Mouse (Mus musculus): ENCODE data around the gene Kif2c. TPM values are rescaled to one million over a fixed set of nuclear protein-coding genes. Genes with fewer than 3 reads are reported as not detected.
A peak's percentile ranks its signal among the peaks of the same experiment; 100 is the strongest.
"Not testable (repeated sequence)": the region's sequence is repeated elsewhere in the genome, so short reads cannot be mapped to it uniquely, and the experiment has no call there.

Kif2c gene
- total RNA-seq, 2 experiments from 2014 or later = 0.31 to 0.34 TPM

GRCm38 (mm10) chr4:117189856-117190543 is 7.6 kb upstream of the Kif2c start:
- intact Hi-C loops (cut with DNase I) = no loop called here
- DNase-seq (ENCODE audit: low spot score) = no peak

- intact Hi-C loops (cut with DNase I) = no loop called here
- DNase-seq (ENCODE audit: low spot score) = peak; percentile 66
These were observed 7.0 kb upstream of the Kif2c start for GRCm38 (mm10) chr4:117189382-117189855.

GRCm38 (mm10) chr4:117188969-117189368 is 6.5 kb upstream of the Kif2c start:
- DNase-seq (ENCODE audit: low spot score) = no peak
- intact Hi-C loops (cut with DNase I) = no loop called here

GRCm38 (mm10) chr4:117182759-117183096 is 289 bp upstream of the Kif2c start:
- DNase-seq (ENCODE audit: low spot score) = not testable (repeated sequence)
- intact Hi-C loops (cut with DNase I) = loop anchor here (2.0 kb wide), 1 partner anchor 28 kb away; no protein-coding TSS in a partner anchor

GRCm38 (mm10) chr4:117169936-117170335 is 12.5 kb downstream of the Kif2c start:
- no peak for DNase-seq (ENCODE audit: low spot score)
- intact Hi-C loops (cut with DNase I) = no loop called here

- intact Hi-C loops (cut with DNase I) = no loop called here
- no peak for DNase-seq (ENCODE audit: low spot score)
These were observed 21.3 kb downstream of the Kif2c start for GRCm38 (mm10) chr4:117161183-117161582.

GRCm38 (mm10) chr4:117159666-117160065 is 22.8 kb downstream of the Kif2c start:
- no peak for DNase-seq (ENCODE audit: low spot score)
- intact Hi-C loops (cut with DNase I) = no loop called here

- no peak for DNase-seq (ENCODE audit: low spot score)
- intact Hi-C loops (cut with DNase I) = no loop called here
These were observed 26.1 kb downstream of the Kif2c start for GRCm38 (mm10) chr4:117156372-117156771.

GRCm38 (mm10) chr4:117155792-117156355 is 26.6 kb downstream of the Kif2c start, which contains the start of gene Rps8:
Gene Rps8, minus strand, starts transcription at chr4:117156243.
- intact Hi-C loops (cut with DNase I) = loop anchor here (2.0 kb wide), 1 partner anchor 27 kb away; the partner anchor contains the start of gene Kif2c
- peak; percentile 81 for DNase-seq (ENCODE audit: low spot score)

- no peak for DNase-seq (ENCODE audit: low spot score)
- intact Hi-C loops (cut with DNase I) = loop anchor here (2.0 kb wide), 1 partner anchor 28 kb away; the partner anchor contains the start of gene Kif2c
These were observed 27.2 kb downstream of the Kif2c start for GRCm38 (mm10) chr4:117155020-117155791.

GRCm38 (mm10) chr4:117152714-117153113 is 29.7 kb downstream of the Kif2c start:
- intact Hi-C loops (cut with DNase I) = no loop called here
- no peak for DNase-seq (ENCODE audit: low spot score)

- intact Hi-C loops (cut with DNase I) = no loop called here
- DNase-seq (ENCODE audit: low spot score) = no peak
These were observed 31.0 kb downstream of the Kif2c start for GRCm38 (mm10) chr4:117151416-117151815.

GRCm38 (mm10) chr4:117150212-117150733 is 32.2 kb downstream of the Kif2c start:
- no peak for DNase-seq (ENCODE audit: low spot score)
- intact Hi-C loops (cut with DNase I) = no loop called here

- DNase-seq (ENCODE audit: low spot score) = no peak
- intact Hi-C loops (cut with DNase I) = no loop called here
These were observed 32.9 kb downstream of the Kif2c start for GRCm38 (mm10) chr4:117149291-117150211.

GRCm38 (mm10) chr4:117148815-117149214 is 33.6 kb downstream of the Kif2c start:
- no peak for DNase-seq (ENCODE audit: low spot score)
- intact Hi-C loops (cut with DNase I) = no loop called here

GRCm38 (mm10) chr4:117148047-117148713 is 34.3 kb downstream of the Kif2c start:
- intact Hi-C loops (cut with DNase I) = no loop called here
- DNase-seq (ENCODE audit: low spot score) = no peak

GRCm38 (mm10) chr4:117146176-117146575 is 36.3 kb downstream of the Kif2c start:
- intact Hi-C loops (cut with DNase I) = no loop called here
- DNase-seq (ENCODE audit: low spot score) = peak; percentile 55

- no peak for DNase-seq (ENCODE audit: low spot score)
- intact Hi-C loops (cut with DNase I) = no loop called here
These were observed 37.2 kb downstream of the Kif2c start for GRCm38 (mm10) chr4:117145248-117145647.

- DNase-seq (ENCODE audit: low spot score) = no peak
- intact Hi-C loops (cut with DNase I) = loop anchor here (5.0 kb wide), 1 partner anchor 41 kb away; no protein-coding TSS in a partner anchor
These were observed 39.4 kb downstream of the Kif2c start for GRCm38 (mm10) chr4:117143023-117143422.

Measured in heart, postnatal 25 days (tissue).